Mouse (Mus musculus): ENCODE measurements at regions not wholly inside any gene's neighbourhood (a gene's known extent, or its start where the extent isn't known, plus 50 kb on each side); places are given as distances from the start of the nearest gene placed in this dataset.

- no peak for DNase-seq (ENCODE audit: low spot score in 2 of 2)
- no peak for TF ChIP-seq CTCF (conservative IDR thresholded peaks at IDR 0.05)
- Histone ChIP-seq H3K4me3 (no peak overlapping the region), H3K27ac (no peak overlapping the region)
Measured at GRCm38 (mm10) chr3:19424384-19424783, 204.1 kb downstream of the 1700064H15Rik start.

DNA sequence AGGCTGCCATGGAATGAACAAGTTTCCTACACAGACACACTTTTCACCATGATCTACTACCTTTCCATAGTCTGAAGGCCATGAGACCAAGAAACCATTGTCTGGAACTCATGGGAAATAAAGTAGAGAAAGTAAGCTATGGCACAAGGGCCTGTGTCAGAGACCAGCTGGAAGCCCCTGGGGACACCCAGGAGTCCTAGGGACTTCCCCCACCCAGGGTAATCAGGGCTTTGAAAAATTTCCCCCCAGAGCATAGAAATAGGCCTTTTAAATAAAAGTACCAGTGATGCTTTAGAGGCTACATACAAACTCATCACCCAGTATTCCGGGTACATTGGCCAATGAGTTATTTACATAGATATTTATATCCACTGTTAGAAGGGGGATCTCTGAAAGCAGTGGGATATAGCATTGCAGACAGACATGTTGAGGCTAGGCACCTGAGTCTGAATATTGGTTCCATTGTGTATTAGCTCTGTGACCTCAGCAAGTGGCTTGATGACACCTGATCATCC is 207.0 kb downstream of the 1700064H15Rik start:
- TF ChIP-seq CTCF (conservative IDR thresholded peaks at IDR 0.05): no peak
- Histone ChIP-seq H3K4me3 (no peak overlapping the region), H3K27ac (no peak overlapping the region)
- DNase-seq (ENCODE audit: low spot score in 2 of 2): no peak

- TF ChIP-seq CTCF (conservative IDR thresholded peaks at IDR 0.05): no peak
- Histone ChIP-seq H3K27ac (no peak overlapping the region), H3K4me3 (no peak overlapping the region)
- no peak for DNase-seq (ENCODE audit: low spot score in 2 of 2)
Measured at GRCm38 (mm10) chr3:19420912-19421311, 207.6 kb downstream of the 1700064H15Rik start.

DNA sequence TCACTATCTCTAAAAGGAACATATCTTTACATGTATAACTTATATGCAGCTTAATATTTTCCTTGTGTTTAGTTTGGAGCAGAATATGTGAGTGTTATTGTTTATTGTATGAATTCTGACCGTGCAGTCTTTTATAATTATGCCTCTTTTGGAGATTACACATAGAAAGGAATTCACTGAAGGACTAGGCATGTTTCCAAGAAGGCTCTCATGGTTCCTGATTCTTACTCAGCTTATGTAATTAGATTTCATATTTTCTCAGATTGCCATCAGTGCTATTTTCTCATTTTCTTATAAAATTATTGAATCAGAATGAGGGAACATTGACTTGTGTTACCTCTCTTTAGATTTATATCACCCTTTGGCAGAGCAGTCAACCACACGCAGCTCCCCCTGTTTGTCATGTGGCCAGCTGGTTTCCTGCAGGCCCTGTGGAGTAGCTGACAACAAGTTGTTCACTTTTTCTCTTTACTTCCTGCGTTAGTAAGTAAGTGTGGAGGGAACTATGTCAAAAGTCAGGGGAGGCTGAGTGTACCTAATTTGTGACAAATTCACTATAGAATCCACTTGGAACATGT is 217.4 kb downstream of the 1700064H15Rik start:
- no peak for DNase-seq (ENCODE audit: low spot score in 2 of 2)
- Histone ChIP-seq H3K4me3 (no peak overlapping the region), H3K27ac (no peak overlapping the region)
- no peak for TF ChIP-seq CTCF (conservative IDR thresholded peaks at IDR 0.05)

DNA sequence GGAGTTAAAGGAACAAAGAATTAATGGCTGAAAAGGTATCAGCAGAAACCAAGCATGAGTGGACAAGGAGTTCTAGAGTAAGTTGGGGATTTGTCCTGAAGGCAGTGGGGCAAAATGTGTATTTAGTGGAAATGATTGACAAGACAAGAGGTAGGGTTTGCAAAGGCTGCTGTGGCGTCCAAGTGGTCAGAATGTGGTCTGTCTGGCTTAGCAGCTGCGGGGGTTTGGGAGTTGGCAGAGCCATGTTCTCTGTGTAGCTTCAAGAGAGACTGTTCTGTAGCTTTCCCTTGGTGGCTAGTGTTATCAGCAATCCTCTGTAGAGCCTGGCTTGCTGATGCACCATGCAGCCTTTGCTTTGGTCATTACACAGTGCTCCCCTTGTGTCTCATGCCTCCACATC is 220.2 kb downstream of the 1700064H15Rik start:
- DNase-seq (ENCODE audit: low spot score in 2 of 2): no peak
- H3K4me3 ChIP-seq: no peak overlapping the region
- H3K27ac ChIP-seq: no peak overlapping the region
- no peak for TF ChIP-seq CTCF (conservative IDR thresholded peaks at IDR 0.05)

DNA sequence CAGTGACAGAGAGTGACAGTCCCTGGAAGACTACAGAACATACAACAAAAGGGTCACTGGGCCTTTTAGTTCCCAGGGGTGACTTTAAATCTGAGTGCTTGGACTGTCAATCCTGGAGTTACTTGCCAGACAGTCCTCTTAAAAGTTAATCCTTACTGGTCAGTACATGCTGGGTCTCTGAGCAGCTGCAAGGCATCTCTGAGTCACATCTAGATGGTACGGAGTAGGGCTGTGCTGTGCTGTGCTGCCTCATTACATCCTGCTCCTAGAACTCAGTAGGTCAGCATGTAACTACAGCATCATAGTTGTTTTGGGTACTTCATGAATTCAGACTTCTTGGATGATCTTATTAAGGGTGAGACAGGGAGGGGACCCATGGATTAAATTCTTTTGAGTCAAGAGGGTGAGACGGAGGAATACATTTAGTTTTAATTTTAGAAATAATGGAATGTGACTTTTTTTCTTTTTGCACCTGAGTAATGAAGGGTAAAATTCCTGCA is 220.8 kb downstream of the 1700064H15Rik start:
- no peak for TF ChIP-seq CTCF (conservative IDR thresholded peaks at IDR 0.05)
- no peak for DNase-seq (ENCODE audit: low spot score in 2 of 2)
- no peak overlapping the region for H3K4me3 ChIP-seq
- H3K27ac ChIP-seq: no peak overlapping the region

DNA sequence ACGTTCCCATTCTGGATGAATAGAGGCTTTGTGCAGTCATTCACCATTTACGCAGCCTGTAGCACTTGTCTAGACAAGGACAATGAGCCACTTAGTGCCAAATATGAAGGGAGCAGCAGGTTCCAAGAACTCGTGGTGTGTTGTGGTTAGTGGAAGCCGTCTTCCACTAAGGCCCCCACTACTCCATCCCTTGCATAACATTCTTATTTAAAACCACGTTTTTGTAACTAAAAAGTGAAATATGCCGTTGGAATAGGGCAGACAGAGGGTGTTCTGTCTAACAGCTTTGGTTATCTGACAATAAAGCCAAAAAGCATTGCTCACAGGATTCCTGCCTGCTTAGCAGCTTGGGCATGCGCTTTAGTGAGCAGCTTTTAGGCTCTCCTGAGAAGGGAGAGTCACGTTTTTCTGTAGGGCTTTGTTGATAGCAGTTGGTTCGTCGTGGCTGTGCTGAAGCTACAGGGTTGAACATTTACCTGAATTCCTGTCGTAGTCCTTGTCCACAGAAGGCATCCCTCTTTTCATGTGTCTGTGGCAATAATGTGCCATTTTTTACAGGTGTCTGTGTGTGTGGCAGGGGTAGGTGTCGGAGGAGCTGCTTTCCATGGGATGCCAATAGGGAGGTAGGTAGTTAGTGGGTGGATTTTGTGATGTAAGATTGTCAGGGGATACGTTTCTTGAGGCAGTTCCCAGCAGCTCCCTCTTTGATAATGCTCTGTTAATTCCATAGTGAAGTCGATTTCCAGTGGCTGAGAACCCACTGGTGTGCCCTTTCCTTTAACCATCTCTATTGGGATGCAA is 221.9 kb downstream of the 1700064H15Rik start:
- Histone ChIP-seq H3K27ac (peak overlapping the region; percentile 56), H3K4me3 (peak overlapping the region; percentile 45)
- DNase-seq (ENCODE audit: low spot score in 2 of 2): peak; percentile 23 to 62
- TF ChIP-seq CTCF (conservative IDR thresholded peaks at IDR 0.05): no peak

DNA sequence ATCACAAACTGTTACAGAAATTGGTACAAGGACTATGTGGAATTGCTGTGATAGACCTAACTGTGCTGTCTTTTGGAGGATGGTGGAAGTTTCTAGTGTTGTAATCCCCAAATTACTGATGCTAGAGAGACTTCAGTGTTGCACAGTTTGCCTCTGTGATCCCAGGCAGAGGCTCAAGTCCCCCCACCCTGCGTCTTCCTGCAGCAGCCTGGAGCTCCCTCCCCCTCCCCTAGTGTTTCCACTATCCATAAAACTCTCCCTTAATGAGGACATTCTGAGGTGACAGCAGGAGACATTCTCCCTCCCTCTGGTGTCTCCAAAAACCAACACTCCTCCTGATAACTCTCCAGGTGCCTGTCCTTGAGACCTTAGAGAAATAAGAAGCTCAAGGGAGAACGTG is 242.8 kb downstream of the 1700064H15Rik start:
- DNase-seq (ENCODE audit: low spot score in 2 of 2): no peak
- Histone ChIP-seq H3K4me3 (no peak overlapping the region), H3K27ac (no peak overlapping the region)
- TF ChIP-seq CTCF (conservative IDR thresholded peaks at IDR 0.05): no peak

GRCm38 (mm10) chr3:19368998-19369397 is 259.5 kb downstream of the 1700064H15Rik start:
- no peak for DNase-seq (ENCODE audit: low spot score in 2 of 2)
- no peak overlapping the region for H3K4me3 ChIP-seq
- H3K27ac ChIP-seq: no peak overlapping the region
- TF ChIP-seq CTCF (conservative IDR thresholded peaks at IDR 0.05): no peak

DNA sequence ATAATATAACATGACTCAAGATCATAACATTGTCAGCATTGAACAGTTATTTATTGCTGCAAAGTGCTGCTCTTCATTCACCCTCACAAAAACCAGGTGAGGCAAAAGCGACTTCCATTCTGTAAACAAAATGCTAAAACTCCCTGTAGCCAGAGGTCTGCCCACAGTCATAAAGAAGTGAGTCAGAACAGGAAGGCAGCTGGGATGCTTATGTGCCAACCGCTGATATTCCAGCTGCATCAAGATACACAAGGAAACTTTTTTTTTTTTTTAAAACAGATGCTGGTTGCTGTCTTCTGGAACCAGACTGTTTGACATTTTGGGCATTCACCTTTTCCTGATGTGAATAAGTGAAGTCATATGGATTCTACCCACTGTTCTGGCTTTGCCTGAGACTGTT is 260.7 kb downstream of the 1700064H15Rik start:
- H3K4me3 ChIP-seq: no peak overlapping the region
- TF ChIP-seq CTCF (conservative IDR thresholded peaks at IDR 0.05): no peak
- H3K27ac ChIP-seq: no peak overlapping the region
- DNase-seq (ENCODE audit: low spot score in 2 of 2): no peak
